Mouse (Mus musculus): Measurements from ENCODE around the gene Mthfsl. TPM values are rescaled to one million over a fixed set of nuclear protein-coding genes. Genes with fewer than 3 reads are reported as not detected.
"Not testable (repeated sequence)": the region's sequence is repeated elsewhere in the genome, so short reads cannot be mapped to it uniquely, and the experiment has no call there.

The Mthfsl gene
- total RNA-seq, 2 experiments from 2014 or later = 21.8 to 24.0 TPM

GRCm38 (mm10) chr9:88689451-88689850, 30.6 kb downstream of the Mthfsl start:
- DNase-seq = not testable (repeated sequence)

- not testable (repeated sequence) for DNase-seq
Measured at GRCm38 (mm10) chr9:88686719-88687118, 33.4 kb downstream of the Mthfsl start.

GRCm38 (mm10) chr9:88658341-88658740, 61.8 kb downstream of the Mthfsl start:
- DNase-seq = peak; percentile 49

GRCm38 (mm10) chr9:88650742-88651141, 69.4 kb downstream of the Mthfsl start:
- not testable (repeated sequence) for DNase-seq

Other genes with a start within 250 kb of the Mthfsl start
- gene Syncrip, start 237.7 kb downstream of the Mthfsl start, total RNA-seq (2021) = 100 to 1,000 TPM in 1 of 2 experiments, 10 to 100 TPM in 1; 96.9 to 107 TPM
- gene Zfp949, start 172.3 kb downstream of the Mthfsl start, total RNA-seq (2021) = 1 to 10 TPM; 4.8 to 5.8 TPM
- not detected for gene Trim43a, start 139.4 kb downstream of the Mthfsl start, total RNA-seq (2021)
- gene Bcl2a1d, start 11.6 kb upstream of the Mthfsl start, total RNA-seq (2021) = not detected
- not detected for gene Trim43c, start 118.9 kb upstream of the Mthfsl start, total RNA-seq (2021)
- gene Bcl2a1a, start 236.6 kb upstream of the Mthfsl start, total RNA-seq (2021) = under 1 TPM in 1 of 2 experiments, not detected in 1; 0.70 TPM

Measured in heart, postnatal 4 days (tissue).